ENCODE assay signal across 9 mouse cellular contexts in the genomic region with DNA sequence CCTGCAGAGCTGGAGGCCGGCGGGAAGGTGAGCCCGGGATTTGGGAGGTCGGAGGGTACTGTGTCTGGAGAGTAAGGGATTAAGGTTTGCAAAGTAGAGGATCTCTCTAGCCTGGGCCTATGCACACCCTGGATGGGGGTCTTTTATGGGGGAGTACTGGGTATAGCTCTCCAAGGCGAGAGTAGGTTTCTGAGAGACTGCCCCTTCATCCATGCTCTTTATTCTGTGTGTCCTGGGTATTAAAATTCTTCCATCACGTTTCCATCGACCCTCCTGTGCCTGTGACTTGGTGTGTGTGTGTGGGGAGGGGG. TPM values are rescaled to one million over a fixed set of nuclear protein-coding genes. Genes with fewer than 3 reads are reported as not detected.
DNase-seq lines count a peak whose midpoint lies in the region; ATAC-seq and TF ChIP-seq lines count a peak whose summit lies in the region.
"Had no signal": no experiment of that assay in that cellular context is flagged by ENCODE, and none has a peak within 500 bp of the region (broad histone marks: within the 10 kb centered on the region; RNA-seq: fewer than 3 reads in every experiment).

No protein-coding gene starts in this region.

- no peak for DNase-seq in layer of hippocampus, adult 2 months (ENCODE audit: low spot score in 2 of 2)
- no peak for DNase-seq in layer of hippocampus, postnatal 36 days
- no peak for DNase-seq in hindbrain, postnatal 0 days (ENCODE audit: low spot score)
- no peak for DNase-seq in midbrain, postnatal 0 days (ENCODE audit: low spot score)
- DNase-seq in spleen, adult 18-20 months = no peak
- DNase-seq in urinary bladder, adult 18-20 months (ENCODE audit: low spot score in 2 of 2) = no peak
- no peak for DNase-seq in frontal cortex, adult 2 months (ENCODE audit: extremely low spot score in 1 of 2, low spot score in 1 of 2)

- H3K4me3 ChIP-seq in layer of hippocampus, adult 2 months = peak overlapping the region; percentile 81
- peak overlapping the region; percentile 67 for H3K4me3 ChIP-seq in embryonic facial prominence, embryonic 12.5 days
- H3K4me3 ChIP-seq in hindbrain, postnatal 0 days (ENCODE audit: low read length) = peak overlapping the region; percentile 92
- peak overlapping the region; percentile 68 for H3K4me3 ChIP-seq in midbrain, postnatal 0 days (ENCODE audit: low read depth, low read length)

- H3K27ac ChIP-seq in layer of hippocampus, adult 2 months = peak overlapping the region; percentile 82
- peak overlapping the region; percentile 93; the same call in 1 of the 2 replicates for H3K27ac ChIP-seq in embryonic facial prominence, embryonic 12.5 days
- peak overlapping the region; percentile 84 for H3K27ac ChIP-seq in hindbrain, postnatal 0 days
- H3K27ac ChIP-seq in midbrain, postnatal 0 days (ENCODE audit: low read depth, low read length) = peak overlapping the region; percentile 73

- no peaks in the 10 kb centered on the region for H3K27me3 ChIP-seq in embryonic facial prominence, embryonic 12.5 days
- H3K27me3 ChIP-seq in hindbrain, postnatal 0 days (ENCODE audit: insufficient read depth, low read length) = no peaks in the 10 kb centered on the region
- no peaks in the 10 kb centered on the region for H3K27me3 ChIP-seq in midbrain, postnatal 0 days (ENCODE audit: insufficient read depth, low read length)

- 0% methylated on average over 7 of the region's 7 CpGs for WGBS in embryonic facial prominence, embryonic 12.5 days
- WGBS in hindbrain, postnatal 0 days = 0% methylated on average over 7 of the region's 7 CpGs
- 1% methylated on average over 7 of the region's 7 CpGs for WGBS in midbrain, postnatal 0 days

- no peak for TF ChIP-seq CTCF in layer of hippocampus, adult 2 months (conservative IDR thresholded peaks at IDR 0.05)
- no peak for TF ChIP-seq CTCF in hindbrain, postnatal 0 days (IDR thresholded peaks at IDR 0.05; ENCODE audit: low read depth)
- TF ChIP-seq CTCF in midbrain, postnatal 0 days (IDR thresholded peaks at IDR 0.05) = no peak

- peak; percentile 53 for ATAC-seq in embryonic facial prominence, embryonic 12.5 days (ENCODE audit: insufficient number of reproducible peaks, insufficient read depth, low FRiP score, low TSS enrichment)
- peak; percentile 48 for ATAC-seq in hindbrain, postnatal 0 days
- ATAC-seq in midbrain, postnatal 0 days (ENCODE audit: low FRiP score) = peak; percentile 50

- H3K4me1 ChIP-seq in embryonic facial prominence, embryonic 12.5 days = peaks cover 10% of the 10 kb centered on the region
- peaks cover 3% of the 10 kb centered on the region; the same call in 1 of the 2 replicates for H3K4me1 ChIP-seq in hindbrain, postnatal 0 days (ENCODE audit: insufficient read depth, low read length)
- peaks cover 17% of the 10 kb centered on the region; the same call in 1 of the 2 replicates for H3K4me1 ChIP-seq in midbrain, postnatal 0 days (ENCODE audit: insufficient read depth, low read length)

- H3K4me2 ChIP-seq in embryonic facial prominence, embryonic 12.5 days (replicated peaks) = peak overlapping the region; percentile 67
- peak overlapping the region; percentile 98 for H3K4me2 ChIP-seq in hindbrain, postnatal 0 days (ENCODE audit: low read depth, low read length)
- H3K4me2 ChIP-seq in midbrain, postnatal 0 days (ENCODE audit: low read depth, low read length, poor library complexity, severe bottlenecking) = peak overlapping the region; percentile 93

- H3K9ac ChIP-seq in embryonic facial prominence, embryonic 12.5 days = peak overlapping the region; percentile 75
- H3K9ac ChIP-seq in hindbrain, postnatal 0 days (replicated peaks; ENCODE audit: low read length) = peak overlapping the region; percentile 84
- H3K9ac ChIP-seq in midbrain, postnatal 0 days (replicated peaks; ENCODE audit: low read length, poor library complexity, severe bottlenecking) = peak overlapping the region; percentile 76

- no peaks in the 10 kb centered on the region for H3K36me3 ChIP-seq in embryonic facial prominence, embryonic 12.5 days
- H3K36me3 ChIP-seq in hindbrain, postnatal 0 days (ENCODE audit: insufficient read depth, low read length) = no peaks in the 10 kb centered on the region
- H3K36me3 ChIP-seq in midbrain, postnatal 0 days (ENCODE audit: insufficient read depth, low read length) = no peaks in the 10 kb centered on the region

- H3K9me3 ChIP-seq in embryonic facial prominence, embryonic 12.5 days = no peaks in the 10 kb centered on the region
- H3K9me3 ChIP-seq in hindbrain, postnatal 0 days (ENCODE audit: low read length) = no peaks in the 10 kb centered on the region
- H3K9me3 ChIP-seq in midbrain, postnatal 0 days (ENCODE audit: low read length) = no peaks in the 10 kb centered on the region

RNA-seq across cellular contexts. Expression of a gene that starts 0.5 kb away (rescaled TPM):
- total RNA-seq in layer of hippocampus, adult 2 months (2021) = 10 to 100 TPM; 74.3 to 77.3 TPM
- total RNA-seq in layer of hippocampus, postnatal 36 days (2021) = 10 to 100 TPM; 67.7 to 71.2 TPM
- 25.9 and 27.2 TPM in 2 replicates for polyA plus RNA-seq in embryonic facial prominence, embryonic 12.5 days (2016; fragmentation: Nextera tagmentation; extraction: Ambion mirVana)
- 58.4 and 79.1 TPM in 2 replicates for total RNA-seq in hindbrain, postnatal 0 days (2014; rRNA removed)
- polyA plus RNA-seq in hindbrain, postnatal 0 days (2015; fragmentation: Nextera tagmentation; extraction: Ambion mirVana) = 25.1 and 27.9 TPM in 2 replicates
- 60.1 and 70.3 TPM in 2 replicates for total RNA-seq in midbrain, postnatal 0 days (2014; rRNA removed)
- polyA plus RNA-seq in midbrain, postnatal 0 days (2015; fragmentation: Nextera tagmentation; extraction: Ambion mirVana) = 32.0 and 39.1 TPM in 2 replicates
- 76.3 and 108 TPM in 2 replicates for polyA plus RNA-seq in frontal cortex, adult 2 months (2012; rRNA removed)

RNA-seq across cellular contexts. Expression of a gene that starts 30.5 kb away (rescaled TPM):
- under 1 TPM; 0.61 to 0.83 TPM for total RNA-seq in layer of hippocampus, adult 2 months (2021)
- 1 to 10 TPM in 1 of 2 experiments, under 1 TPM in 1; 0.87 to 1.2 TPM for total RNA-seq in layer of hippocampus, postnatal 36 days (2021)
- polyA plus RNA-seq in embryonic facial prominence, embryonic 12.5 days (2016; fragmentation: Nextera tagmentation; extraction: Ambion mirVana) = 0.55 and 1.2 TPM in 2 replicates
- 0.58 TPM in 1 of 2 replicates, not detected in the other for total RNA-seq in hindbrain, postnatal 0 days (2014; rRNA removed)
- polyA plus RNA-seq in hindbrain, postnatal 0 days (2015; fragmentation: Nextera tagmentation; extraction: Ambion mirVana) = 0.45 and 0.58 TPM in 2 replicates
- 0.33 TPM in 1 of 2 replicates, not detected in the other for total RNA-seq in midbrain, postnatal 0 days (2014; rRNA removed)
- 0.78 and 0.80 TPM in 2 replicates for polyA plus RNA-seq in midbrain, postnatal 0 days (2015; fragmentation: Nextera tagmentation; extraction: Ambion mirVana)
- 0.72 and 0.74 TPM in 2 replicates for polyA plus RNA-seq in frontal cortex, adult 2 months (2012; rRNA removed)
- total RNA-seq: gastrocnemius, adult 8-10 months had no signal
